Mouse (Mus musculus) embryo, embryonic 9.5 days (tissue): Measurements from ENCODE around the gene Taar2.
A peak's percentile ranks its signal among the peaks of the same experiment; 100 is the strongest.

Experiments used
- DNase-seq: peaks from one replicate; pipeline ENCODE4 v3.0.0-alpha.2; 2017; ENCODE audit errors: extremely low spot score

Gene Taar2

DNA sequence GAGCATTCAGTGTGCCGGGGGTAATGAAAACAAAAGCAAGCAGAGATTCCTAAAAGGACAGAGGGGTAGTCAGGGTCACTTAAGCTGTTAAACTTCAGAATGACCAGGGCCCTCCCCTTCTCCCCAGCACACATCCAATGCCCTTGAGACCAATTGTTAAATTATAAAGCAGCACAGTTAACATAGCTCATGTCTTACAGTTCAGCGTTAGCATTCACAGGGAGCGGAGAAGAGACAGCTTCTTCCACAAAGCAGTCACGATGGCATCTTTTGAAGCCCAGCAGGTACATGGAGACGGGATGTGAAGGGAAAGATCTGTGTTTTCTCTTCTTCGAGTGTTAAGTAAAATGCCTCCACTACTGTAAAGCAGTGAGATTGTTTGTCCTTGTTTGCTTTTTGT lies at the start of gene Taar2:
Gene Taar2 (plus strand): TSS at position 261 of the 400 bp plus-strand sequence.
- no peak for DNase-seq

DNA sequence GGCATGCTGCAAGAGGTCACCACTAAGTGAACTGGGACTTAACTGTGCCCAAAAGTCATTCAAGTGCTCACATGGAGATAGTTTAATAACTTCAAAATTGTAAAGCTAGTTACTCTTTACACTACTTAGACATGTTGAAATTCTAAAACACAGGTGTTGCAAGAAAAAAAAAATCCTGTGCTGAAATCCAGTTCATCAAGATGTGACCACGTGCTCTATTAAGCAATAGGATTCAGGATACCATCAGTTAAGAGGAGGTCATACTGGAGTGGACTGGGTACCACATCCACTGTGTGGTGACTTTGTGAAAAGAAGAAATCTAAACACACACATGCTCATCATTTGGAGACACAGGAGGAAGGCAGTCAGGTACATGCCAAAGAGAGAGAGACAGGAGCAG lies 45.4 kb upstream of the Taar2 start:
- DNase-seq: no peak

GRCm38 (mm10) chr10:23894601-23895349 lies 43.6 kb upstream of the Taar2 start, which contains the start of gene Vnn1:
Gene Vnn1, plus strand, starts transcription at chr10:23894688.
- peak; percentile 12 for DNase-seq

DNA sequence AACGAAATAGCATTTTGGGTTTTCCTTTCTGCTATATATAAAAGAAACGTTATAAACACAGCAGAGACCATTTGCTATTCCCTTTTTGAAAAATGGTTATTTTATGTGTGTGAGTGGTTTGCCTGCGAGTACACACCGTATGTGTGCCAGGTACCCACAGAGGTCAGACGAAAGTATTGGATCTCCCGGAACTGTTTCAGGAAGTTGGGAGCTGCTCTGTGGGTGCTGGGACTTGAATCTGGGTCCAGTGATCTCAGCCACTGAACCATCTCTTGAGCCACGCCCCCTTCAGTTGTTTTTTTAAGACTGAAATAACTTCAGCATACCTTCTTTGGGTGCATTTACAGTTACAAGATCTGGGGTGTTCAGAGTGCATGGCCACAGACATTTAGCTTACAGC lies 43.0 kb upstream of the Taar2 start:
- DNase-seq: no peak

DNA sequence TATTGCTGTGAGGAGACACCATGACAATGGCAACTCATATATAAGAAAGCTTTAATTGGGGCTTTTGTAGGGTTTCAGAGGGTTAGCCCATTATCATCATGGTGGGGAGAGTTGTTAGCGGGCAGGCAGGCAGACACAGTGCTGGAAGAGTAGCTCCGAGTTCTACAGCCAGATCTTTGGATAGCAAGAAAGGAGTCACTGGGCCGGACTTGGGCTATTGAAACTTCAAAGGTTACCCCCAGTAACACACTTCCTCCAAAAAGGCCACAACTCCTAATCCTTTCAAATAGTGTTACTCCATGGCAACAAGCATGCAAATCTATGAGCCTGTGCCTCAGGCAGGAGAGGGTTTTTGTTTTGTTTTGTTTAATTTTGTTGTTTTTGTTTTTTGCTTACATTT lies 37.3 kb upstream of the Taar2 start:
- no peak for DNase-seq

DNA sequence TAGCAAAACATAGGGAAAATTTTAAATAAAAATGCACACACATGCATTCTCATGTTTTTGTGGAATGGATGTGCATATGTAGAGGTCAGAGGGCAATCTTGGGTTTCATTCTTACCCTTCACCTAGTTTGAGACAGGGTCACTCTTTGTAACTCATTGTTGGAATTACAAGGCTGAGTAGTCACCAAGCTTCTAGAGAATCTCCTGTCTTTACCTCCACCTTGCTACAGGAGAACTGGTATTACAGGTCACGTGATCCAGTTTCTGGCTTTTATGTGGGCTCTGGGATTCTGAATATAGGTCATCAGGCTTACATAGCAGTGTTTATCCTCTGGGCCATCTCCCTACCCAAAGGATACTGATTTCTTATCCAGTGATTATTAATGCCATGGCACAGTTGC lies 32.7 kb upstream of the Taar2 start:
- DNase-seq: no peak

DNA sequence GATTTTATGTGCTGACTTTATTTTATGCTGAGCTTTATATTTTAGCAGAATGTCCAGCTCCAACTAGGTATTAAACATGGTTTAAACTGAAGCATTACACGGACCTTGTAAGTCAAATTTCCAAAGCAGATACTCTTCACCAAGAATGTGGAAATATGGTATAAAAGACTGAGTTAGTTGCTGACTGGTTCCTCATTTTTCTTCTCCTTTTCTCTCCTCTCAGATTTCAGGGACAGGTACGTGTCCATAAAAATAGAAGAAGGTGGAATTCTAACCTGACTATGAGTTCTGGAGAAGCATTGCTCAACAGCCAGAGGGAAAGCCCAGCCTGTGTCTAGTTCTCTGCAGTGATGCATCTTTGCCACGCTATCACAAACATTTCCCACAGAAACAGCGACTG lies 18.3 kb upstream of the Taar2 start, which contains the start of gene Taar1:
Gene Taar1 (plus strand): TSS at position 301 of the 400 bp plus-strand sequence.
- DNase-seq: no peak

GRCm38 (mm10) chr10:23922468-23922867 lies 15.9 kb upstream of the Taar2 start:
- DNase-seq: no peak

GRCm38 (mm10) chr10:23923941-23924340 lies 14.4 kb upstream of the Taar2 start:
- no peak for DNase-seq

DNA sequence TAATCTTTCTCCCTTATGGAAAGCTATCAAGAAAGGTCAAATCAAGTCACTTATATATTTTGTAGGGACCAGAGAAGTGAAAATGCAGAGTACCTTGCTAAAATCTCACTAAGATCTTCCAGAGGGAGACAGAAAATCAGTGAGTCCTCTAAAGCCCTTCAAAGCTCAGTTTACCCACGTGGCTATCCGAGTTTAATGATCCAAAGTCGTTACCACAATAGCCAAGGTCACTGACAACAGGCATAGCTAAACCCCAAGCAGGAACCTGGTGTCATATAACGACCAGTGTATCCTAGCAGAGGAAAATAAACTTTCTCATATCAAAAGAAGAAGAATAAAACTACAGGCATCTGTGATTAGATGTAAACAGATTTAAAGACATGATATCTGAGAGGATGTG lies 759 bp upstream of the Taar2 start:
- DNase-seq: no peak

- DNase-seq: no peak
These were observed 4.1 kb downstream of the Taar2 start for GRCm38 (mm10) chr10:23942465-23942864.

DNA sequence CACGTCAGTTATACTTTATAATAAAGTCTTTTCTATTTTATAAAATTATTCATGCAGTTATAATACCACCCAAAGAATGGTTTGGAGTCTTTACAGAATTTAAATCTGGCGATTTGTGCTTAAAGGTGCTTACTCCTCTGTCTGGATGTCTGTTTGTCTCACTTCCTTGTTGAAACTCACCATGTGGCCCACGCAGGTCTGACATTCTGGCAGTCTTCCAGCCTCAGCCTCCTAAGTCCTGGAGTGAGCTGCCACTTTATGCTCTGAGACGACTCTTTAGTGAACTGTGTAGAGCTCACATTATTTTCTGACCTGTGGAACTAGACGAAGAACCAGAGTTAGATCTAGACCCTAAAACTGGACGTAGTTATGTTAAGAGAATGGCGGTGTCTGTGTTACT lies 9.7 kb downstream of the Taar2 start:
- no peak for DNase-seq

DNA sequence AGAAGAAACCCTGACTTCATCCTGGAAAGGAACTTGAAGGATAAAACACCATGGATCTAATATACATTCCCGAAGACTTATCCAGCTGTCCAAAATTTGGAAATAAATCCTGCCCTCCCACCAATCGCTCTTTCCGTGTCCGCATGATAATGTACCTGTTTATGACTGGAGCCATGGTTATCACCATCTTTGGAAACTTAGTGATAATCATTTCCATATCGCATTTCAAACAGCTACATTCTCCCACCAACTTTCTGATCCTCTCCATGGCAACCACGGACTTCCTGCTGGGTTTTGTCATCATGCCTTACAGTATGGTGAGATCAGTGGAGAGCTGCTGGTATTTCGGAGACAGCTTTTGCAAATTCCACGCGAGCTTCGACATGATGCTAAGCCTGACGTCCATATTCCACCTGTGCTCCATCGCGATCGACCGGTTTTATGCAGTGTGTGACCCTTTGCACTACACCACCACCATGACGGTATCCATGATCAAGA lies 11.2 kb downstream of the Taar2 start, which contains the start of gene Taar3:
Gene Taar3 (plus strand): TSS at position 51 of the 498 bp plus-strand sequence.
- DNase-seq: no peak

GRCm38 (mm10) chr10:23951714-23952113 lies 13.3 kb downstream of the Taar2 start:
- no peak for DNase-seq

DNA sequence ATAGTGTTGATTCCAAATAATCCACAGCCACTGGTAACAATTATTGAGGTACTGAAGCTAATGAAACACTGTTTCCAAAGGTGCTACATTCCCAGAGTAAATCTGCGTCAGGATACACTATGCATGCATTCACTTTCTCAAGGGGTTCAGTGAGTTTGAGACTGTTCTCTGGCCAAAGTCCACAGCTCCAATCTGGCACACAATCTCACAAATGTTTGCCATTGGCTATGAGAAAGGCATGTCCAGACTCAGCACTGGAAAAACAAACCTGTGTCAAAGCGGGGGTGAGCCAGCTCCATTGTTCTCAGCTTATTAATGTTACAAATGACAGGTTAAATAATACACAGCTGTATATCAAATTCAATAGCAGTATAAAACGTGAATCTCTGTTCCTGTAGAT lies 20.7 kb downstream of the Taar2 start:
- DNase-seq: no peak

DNA sequence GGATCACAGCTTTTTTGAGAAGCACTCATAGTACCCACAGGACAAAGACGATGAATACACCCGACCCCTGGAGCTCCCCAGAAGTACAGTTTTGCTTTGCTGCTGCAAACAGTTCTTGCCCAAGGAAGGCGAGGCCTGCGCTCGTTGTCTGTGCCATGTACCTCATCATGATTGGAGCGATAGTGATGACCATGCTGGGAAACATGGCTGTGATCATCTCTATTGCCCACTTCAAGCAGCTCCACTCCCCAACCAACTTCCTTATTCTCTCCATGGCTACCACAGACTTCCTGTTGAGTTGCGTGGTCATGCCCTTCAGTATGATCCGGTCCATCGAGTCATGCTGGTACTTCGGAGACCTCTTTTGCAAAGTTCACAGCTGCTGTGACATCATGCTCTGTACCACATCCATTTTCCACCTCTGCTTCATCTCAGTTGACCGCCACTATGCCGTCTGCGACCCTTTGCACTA lies 22.1 kb downstream of the Taar2 start, which contains the start of gene Taar4:
Gene Taar4 (plus strand): TSS at position 51 of the 472 bp plus-strand sequence.
- DNase-seq: no peak

GRCm38 (mm10) chr10:23963444-23963843 lies 25.1 kb downstream of the Taar2 start:
- no peak for DNase-seq

DNA sequence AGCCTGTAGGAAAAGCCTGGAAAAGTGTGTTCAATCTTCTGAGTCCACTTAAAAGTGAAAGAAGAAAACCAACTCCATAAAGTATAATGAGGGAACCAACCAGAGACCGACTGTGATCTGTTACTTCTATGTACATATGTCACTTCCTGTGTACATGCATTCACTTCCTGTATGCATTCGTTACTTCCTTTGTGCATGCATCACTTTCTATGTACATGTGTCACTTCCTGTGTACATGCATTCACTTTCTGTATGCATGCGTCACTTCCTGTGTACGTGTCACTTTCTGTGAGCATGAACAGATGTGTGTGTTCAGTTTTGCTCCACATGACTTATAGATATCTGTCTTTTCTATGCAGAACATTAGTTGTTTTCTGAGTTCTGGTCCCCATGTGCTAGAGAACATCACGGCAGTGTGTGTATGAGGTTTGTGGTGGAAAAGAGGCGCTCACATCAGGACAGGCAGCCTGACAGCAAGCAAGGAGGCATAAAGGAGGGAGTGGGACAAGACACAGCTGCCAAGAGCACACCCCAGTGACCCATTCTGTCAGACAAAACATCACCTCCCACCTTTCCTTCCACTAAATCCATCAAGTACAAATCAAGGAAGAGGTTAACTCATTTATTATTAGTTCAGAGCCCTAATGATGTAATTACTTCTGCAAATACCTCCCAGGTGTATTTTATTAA lies 26.7 kb downstream of the Taar2 start:
- no peak for DNase-seq

DNA sequence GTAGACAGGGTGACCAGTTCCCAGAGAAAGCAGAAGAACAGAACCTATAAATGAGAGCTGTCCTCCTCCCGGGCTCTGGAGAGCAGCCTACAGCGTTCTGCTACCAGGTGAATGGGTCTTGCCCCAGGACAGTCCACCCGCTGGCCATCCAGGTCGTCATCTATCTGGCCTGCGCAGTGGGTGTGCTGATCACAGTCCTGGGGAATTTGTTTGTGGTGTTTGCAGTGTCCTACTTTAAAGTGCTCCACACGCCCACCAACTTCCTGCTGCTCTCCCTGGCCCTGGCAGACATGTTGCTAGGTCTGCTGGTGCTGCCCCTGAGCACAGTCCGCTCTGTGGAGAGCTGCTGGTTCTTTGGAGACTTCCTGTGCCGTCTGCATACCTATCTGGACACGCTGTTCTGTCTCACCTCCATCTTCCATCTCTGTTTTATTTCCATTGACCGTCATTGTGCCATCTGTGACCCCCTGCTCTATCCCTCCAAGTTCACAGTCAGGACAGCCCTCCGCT lies 32.3 kb downstream of the Taar2 start, which contains the start of gene Taar5:
Gene Taar5 (plus strand): TSS at position 51 of the 510 bp plus-strand sequence.
- DNase-seq: no peak

- DNase-seq: no peak
These were observed 32.9 kb downstream of the Taar2 start for GRCm38 (mm10) chr10:23971256-23971655.

DNA sequence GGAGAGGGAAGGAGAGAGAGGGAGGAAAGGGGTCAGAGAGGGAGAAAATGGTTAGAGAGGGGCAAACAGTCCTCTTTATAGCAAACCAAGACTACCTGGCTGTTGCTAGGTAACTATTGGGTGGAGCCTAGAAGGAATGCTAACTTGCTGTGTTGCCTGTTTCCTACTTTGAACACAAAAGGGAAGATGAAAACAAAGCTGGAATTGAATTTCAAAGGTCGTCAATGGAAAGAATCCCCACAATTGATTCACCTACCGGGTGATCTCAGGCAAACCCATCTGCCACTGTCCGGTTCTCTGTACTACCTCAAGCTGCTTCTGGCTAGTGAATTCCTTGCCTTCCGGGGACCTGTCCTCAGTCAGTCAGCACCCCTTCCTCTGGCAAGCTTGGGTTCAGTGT lies 39.6 kb downstream of the Taar2 start:
- DNase-seq: no peak
